Mouse (Mus musculus) heart, embryonic 11.5 days (tissue): ENCODE results near the gene Dock9. TPM values are rescaled to one million over a fixed set of nuclear protein-coding genes. Genes with fewer than 3 reads are reported as not detected.
"Not testable (repeated sequence)": the region's sequence is repeated elsewhere in the genome, so short reads cannot be mapped to it uniquely, and the experiment has no call there.

ENCODE experiments used
- ATAC-seq: fragments of 200-750 bp; cut with Nextera tagmentation; replicated peaks from 2 replicates; pipeline ENCODE4 v1.8.0; 2017; ENCODE audit warnings: moderate library complexity; ENCODE audit not compliant: insufficient number of reproducible peaks, low FRiP score, low TSS enrichment
- H3K27ac ChIP-seq: fragments of 300-500 bp; sonication (generic); 2 replicates; pipeline ENCODE4 v1.5.1; 2014; ENCODE audit warnings: mild to moderate bottlenecking, low read depth, low read length
- H3K27me3 ChIP-seq: fragments of 300-500 bp; sonication (generic); 2 replicates; pipeline ENCODE4 v1.6.1; 2014; ENCODE audit warnings: mild to moderate bottlenecking, low read length, mixed read lengths; ENCODE audit not compliant: control insufficient read depth, insufficient read depth
- H3K36me3 ChIP-seq: fragments of 300-500 bp; sonication (generic); 2 replicates; pipeline ENCODE4 v1.6.1; 2014; ENCODE audit warnings: mild to moderate bottlenecking, low read length, moderate library complexity, mixed read lengths; ENCODE audit not compliant: control insufficient read depth, insufficient read depth
- H3K4me1 ChIP-seq: fragments of 300-500 bp; sonication (generic); 2 replicates; pipeline ENCODE4 v1.6.1; 2014; ENCODE audit warnings: low read length; ENCODE audit not compliant: control insufficient read depth, insufficient read depth
- H3K4me2 ChIP-seq: fragments of 300-500 bp; sonication (generic); 2 replicates; pipeline ENCODE4 v1.6.1; 2014; ENCODE audit warnings: mild to moderate bottlenecking, moderate library complexity
- H3K4me3 ChIP-seq: fragments of 300-500 bp; sonication (generic); 2 replicates; pipeline ENCODE4 v1.5.1; 2014; ENCODE audit warnings: low read depth, low read length
- H3K9ac ChIP-seq: fragments of 300-500 bp; sonication (generic); 2 replicates; pipeline ENCODE4 v1.6.1; 2014; ENCODE audit warnings: mild to moderate bottlenecking, low read depth, low read length, moderate library complexity
- H3K9me3 ChIP-seq: fragments of 300-500 bp; sonication (generic); replicated peaks from 2 replicates; pipeline ENCODE4 v1.6.1; 2016; ENCODE audit warnings: low read length; ENCODE audit not compliant: control insufficient read depth
- WGBS: fragments of 180-500 bp; shearing (Covaris S2); extraction: QIAGEN DNeasy Blood & Tissue Kit; methylation state at CpG from one replicate; pipeline ENCODE4 v1.1.7; 2014; ENCODE audit not compliant: insufficient replicate concordance; 5-methylcytosine and 5-hydroxymethylcytosine counted together
- polyA plus RNA-seq: library from polyadenylated mRNA; unstranded; fragments of >200 nt; fragmentation: Nextera tagmentation; extraction: Ambion mirVana; gene quantifications from 2 replicates; pipeline ENCODE4 v1.2.1, GENCODE M21; 2014

Dock9 gene
- polyA plus RNA-seq, 1 experiment from 2014 or later = 6.7 TPM

DNA sequence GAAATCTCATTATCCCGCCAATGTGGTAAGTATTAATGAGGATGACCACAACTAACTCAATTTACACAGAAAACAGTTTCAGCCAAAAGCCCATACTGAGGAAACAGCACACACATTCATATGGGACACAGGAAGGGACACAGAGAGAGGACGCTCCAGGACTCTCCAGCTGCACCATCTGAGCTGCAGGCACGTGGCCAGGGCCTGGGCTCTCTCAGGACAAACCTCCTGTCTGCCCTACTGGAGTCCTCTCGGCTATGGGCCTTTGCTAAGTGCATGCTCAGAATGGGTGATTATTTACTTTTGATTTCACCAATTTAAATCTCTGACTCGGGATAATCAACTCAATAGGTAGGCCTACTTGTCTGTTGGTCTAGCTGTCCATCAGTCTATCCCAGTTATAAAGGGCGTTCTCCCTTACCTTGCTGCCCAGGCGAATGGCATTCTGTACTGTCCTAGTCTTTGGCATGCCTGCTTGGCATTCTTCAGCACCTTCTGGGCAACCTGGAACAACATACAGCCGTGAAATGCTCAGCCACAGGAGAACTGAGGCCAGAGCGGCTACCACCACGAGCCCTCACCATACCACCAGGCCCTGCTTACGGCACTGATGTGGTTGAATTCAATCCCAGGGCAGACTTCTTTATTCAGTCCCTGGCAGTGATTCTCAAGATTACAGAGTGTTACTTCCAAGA, 162.8 kb downstream of the Dock9 start:
- Histone ChIP-seq H3K9ac (no peak overlapping the region), H3K4me1 (no peaks in the 10 kb centered on the region), H3K4me3 (no peak overlapping the region), H3K36me3 (peaks cover 3% of the 10 kb centered on the region), H3K9me3 (no peaks in the 10 kb centered on the region), H3K27ac (no peak overlapping the region), H3K27me3 (no peaks in the 10 kb centered on the region), H3K4me2 (no peak overlapping the region)
- 87% methylated on average over 11 of the region's 11 CpGs for WGBS
- no peak for ATAC-seq

DNA sequence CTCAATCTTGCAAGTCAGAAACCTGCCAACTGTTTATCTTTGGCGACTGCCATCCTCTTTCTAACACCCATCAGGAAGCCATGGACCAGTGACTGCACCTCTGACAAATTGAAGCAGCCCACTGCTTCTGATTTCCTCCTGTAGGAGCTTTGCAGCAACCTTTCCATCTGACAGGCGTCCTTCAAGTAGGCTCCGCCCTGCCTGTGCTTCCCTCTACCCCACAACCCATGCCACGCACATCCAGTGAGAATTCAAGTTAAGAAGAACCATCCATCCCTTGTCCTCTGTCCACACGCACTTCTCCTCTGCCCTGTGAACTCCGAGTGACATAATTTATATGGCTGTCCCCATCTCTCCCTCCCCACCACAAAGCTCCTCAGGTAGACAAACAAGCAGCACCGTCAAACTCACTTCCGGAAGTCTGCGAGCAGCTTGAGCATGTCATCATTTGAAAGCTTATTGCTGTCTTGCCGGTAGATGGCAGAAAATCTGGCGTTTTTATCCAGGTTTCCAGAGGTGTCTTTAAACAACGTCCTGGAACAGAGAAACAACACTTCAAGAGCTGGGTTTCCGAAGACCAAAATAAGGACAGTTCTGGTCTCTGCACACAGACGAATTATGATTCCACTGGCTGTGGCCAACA, 163.4 kb downstream of the Dock9 start:
- Histone ChIP-seq H3K9me3 (no peaks in the 10 kb centered on the region), H3K27ac (no peak overlapping the region), H3K27me3 (no peaks in the 10 kb centered on the region), H3K4me2 (no peak overlapping the region), H3K36me3 (peaks cover 3% of the 10 kb centered on the region), H3K4me3 (no peak overlapping the region), H3K4me1 (no peaks in the 10 kb centered on the region), H3K9ac (no peak overlapping the region)
- ATAC-seq = no peak
- WGBS = 70% methylated on average over 14 of the region's 14 CpGs

DNA sequence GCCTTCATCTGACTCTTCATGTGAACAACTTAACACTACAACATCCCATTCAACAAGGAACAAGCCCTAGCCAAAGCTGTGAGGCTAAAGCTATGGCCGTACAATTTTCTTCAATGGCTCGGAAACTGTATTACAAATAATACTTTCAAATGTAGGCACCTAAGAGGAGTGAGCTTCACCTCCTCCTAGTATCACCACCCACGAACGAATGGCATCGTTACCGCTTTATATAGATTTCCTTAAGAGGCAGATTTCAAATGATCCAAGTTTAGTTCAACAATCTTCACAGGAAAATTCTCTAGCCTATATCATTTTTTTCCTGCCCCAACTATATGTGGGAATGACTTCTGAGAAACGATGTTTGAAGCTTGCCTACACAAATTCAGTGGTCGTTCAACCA, 165.7 kb downstream of the Dock9 start:
- ATAC-seq = no peak
- Histone ChIP-seq H3K4me3 (no peak overlapping the region), H3K27me3 (no peaks in the 10 kb centered on the region), H3K36me3 (no peaks in the 10 kb centered on the region), H3K27ac (no peak overlapping the region), H3K9me3 (no peaks in the 10 kb centered on the region), H3K4me2 (no peak overlapping the region), H3K4me1 (peaks cover 2% of the 10 kb centered on the region; the same call in 1 of the 2 replicates), H3K9ac (no peak overlapping the region)
- 90% methylated on average over 8 of the region's 8 CpGs for WGBS

DNA sequence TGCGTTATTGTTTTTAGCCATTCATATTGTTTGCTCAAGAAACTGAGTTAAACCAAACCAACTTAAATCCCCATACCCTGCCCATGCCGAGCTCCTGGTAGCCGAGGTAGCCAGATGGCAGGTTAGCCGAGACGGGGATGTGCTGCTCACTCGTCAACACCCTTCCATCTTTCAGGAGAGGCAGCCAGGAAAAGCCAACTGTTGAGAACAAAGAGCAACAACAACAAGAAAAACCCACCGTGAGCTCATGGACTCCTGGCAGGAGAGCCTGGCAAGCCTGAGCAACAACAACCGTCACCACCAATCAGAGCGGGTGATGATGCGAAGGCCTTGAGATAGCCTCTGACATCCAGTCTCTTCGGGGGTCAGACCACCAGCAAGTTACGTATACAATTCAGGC, 170.9 kb downstream of the Dock9 start:
- Histone ChIP-seq H3K27ac (no peak overlapping the region), H3K9me3 (no peaks in the 10 kb centered on the region), H3K4me1 (peaks cover 4% of the 10 kb centered on the region; the same call in 1 of the 2 replicates), H3K4me3 (no peak overlapping the region), H3K9ac (no peak overlapping the region), H3K27me3 (no peaks in the 10 kb centered on the region), H3K4me2 (no peak overlapping the region), H3K36me3 (no peaks in the 10 kb centered on the region)
- ATAC-seq = no peak
- 56% methylated on average over 12 of the region's 12 CpGs for WGBS

DNA sequence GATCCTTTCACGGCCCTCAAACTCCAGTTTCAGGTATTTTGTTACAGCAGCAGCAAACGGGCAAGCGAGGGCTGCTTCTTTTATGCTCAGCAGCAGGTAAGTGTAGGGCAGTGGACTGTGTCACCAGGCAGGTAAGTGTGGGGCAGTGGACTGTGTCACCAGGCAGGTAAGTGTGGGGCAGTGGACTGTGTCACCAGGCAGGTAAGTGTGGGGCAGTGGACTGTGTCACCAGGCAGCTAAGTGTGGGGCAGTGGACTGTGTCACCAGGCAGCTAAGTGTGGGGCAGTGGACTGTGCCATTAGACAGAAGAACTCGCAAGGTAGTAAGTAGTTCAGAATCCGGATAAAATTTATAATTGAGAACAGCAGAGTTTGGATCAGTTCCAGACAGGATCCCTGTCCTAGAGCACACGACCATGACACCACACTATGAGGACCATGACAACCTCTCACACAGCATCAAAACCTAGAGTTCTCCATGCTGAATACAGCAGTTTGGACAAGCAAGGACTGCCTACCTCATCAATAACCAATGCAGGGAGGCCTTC, 173.6 kb downstream of the Dock9 start:
- 85% methylated on average over 6 of the region's 6 CpGs for WGBS

DNA sequence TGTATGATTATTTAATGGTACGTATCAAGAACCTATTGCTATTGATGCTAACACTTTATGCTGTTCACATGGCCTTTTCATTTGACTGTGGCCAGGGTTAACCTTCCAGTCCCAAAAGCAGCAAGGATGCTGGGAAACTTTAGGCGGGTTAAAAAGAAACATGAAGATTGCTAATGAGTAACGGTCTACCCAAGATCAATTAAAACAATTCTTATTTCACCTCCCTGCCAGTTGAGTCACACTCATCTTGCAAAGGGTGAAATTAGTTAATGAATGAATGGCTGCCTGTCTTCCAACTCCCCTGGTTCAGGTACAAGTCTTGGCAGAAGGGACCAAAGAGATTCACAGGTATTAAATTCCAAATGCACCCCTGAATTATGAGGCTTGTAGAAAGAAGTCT, 175.8 kb downstream of the Dock9 start:
- no peaks in the 10 kb centered on the region for H3K27me3 ChIP-seq
- WGBS = 82% methylated on average over 3 of the region's 3 CpGs
- H3K27ac ChIP-seq = no peak overlapping the region
- no peak for ATAC-seq
- H3K9me3 ChIP-seq = no peaks in the 10 kb centered on the region
- no peak overlapping the region for H3K4me2 ChIP-seq
- peaks cover 1% of the 10 kb centered on the region; the same call in 1 of the 2 replicates for H3K4me1 ChIP-seq
- H3K4me3 ChIP-seq = no peak overlapping the region
- 0 out of 2 replicates have a peak, but pooled peaks cover 3% of the 10 kb centered on the region for H3K36me3 ChIP-seq
- H3K9ac ChIP-seq = no peak overlapping the region

More for the DNA sequence above, 173.6 kb downstream of the Dock9 start:
- not testable (repeated sequence) for H3K4me3 ChIP-seq, H3K27me3 ChIP-seq, ATAC-seq, H3K27ac ChIP-seq, H3K9me3 ChIP-seq, H3K36me3 ChIP-seq, H3K9ac ChIP-seq, H3K4me2 ChIP-seq, H3K4me1 ChIP-seq

DNA sequence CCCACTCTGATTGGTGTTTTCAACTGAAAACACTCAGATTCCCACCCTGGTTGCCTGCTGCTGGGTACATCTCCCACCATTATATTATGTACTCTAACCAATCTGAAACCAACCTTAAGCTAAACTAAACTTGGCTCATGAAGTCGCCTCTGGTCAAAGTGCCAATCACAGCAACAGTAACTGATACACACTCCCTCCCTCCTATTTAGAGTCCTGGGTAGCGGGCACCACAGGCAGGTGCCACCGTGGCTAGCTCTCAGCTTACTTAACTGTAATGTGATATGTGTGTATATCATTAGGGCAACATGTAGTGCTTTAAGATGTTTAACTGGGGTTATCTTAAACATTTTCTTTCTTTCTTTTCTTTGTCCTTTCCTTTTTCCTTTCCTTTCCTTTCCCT, 177.1 kb downstream of the Dock9 start:
- WGBS = 78% methylated on average over 3 of the region's 3 CpGs
- no peak overlapping the region for H3K4me3 ChIP-seq

DNA sequence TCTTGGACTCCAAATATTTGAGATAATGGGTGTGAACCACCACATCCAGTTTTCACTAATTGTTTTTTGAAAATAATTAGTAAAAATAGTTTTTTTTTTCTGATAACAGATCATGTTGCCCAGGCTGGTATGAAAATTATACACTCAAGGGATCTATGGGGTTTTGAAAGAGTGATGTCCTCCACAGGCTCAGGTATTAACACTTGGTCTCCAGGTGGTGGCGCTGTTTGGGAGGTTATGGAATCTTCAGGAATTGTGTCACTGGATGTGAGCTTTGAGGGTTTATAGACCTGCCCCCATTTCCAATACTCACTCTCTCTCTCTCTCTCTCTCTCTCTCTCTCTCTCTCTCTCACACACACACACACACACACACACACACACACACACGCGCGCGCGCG, 177.5 kb downstream of the Dock9 start:
- H3K36me3 ChIP-seq = 0 out of 2 replicates have a peak, but pooled peaks cover 3% of the 10 kb centered on the region
- no peaks in the 10 kb centered on the region for H3K4me1 ChIP-seq
- H3K4me3 ChIP-seq = no peak overlapping the region
- H3K4me2 ChIP-seq = no peak overlapping the region
- H3K9me3 ChIP-seq = no peaks in the 10 kb centered on the region
- no peaks in the 10 kb centered on the region for H3K27me3 ChIP-seq
- no peak overlapping the region for H3K27ac ChIP-seq
- WGBS = 95% methylated on average over 7 of the region's 7 CpGs
- no peak for ATAC-seq
- no peak overlapping the region for H3K9ac ChIP-seq

More for the DNA sequence above, 177.1 kb downstream of the Dock9 start:
- Histone ChIP-seq H3K27ac (no peak overlapping the region), H3K27me3 (no peaks in the 10 kb centered on the region), H3K4me1 (no peaks in the 10 kb centered on the region), H3K9ac (no peak overlapping the region), H3K4me2 (no peak overlapping the region), H3K36me3 (0 out of 2 replicates have a peak, but pooled peaks cover 3% of the 10 kb centered on the region), H3K9me3 (no peaks in the 10 kb centered on the region)
- ATAC-seq = no peak
